In the genomic region with DNA sequence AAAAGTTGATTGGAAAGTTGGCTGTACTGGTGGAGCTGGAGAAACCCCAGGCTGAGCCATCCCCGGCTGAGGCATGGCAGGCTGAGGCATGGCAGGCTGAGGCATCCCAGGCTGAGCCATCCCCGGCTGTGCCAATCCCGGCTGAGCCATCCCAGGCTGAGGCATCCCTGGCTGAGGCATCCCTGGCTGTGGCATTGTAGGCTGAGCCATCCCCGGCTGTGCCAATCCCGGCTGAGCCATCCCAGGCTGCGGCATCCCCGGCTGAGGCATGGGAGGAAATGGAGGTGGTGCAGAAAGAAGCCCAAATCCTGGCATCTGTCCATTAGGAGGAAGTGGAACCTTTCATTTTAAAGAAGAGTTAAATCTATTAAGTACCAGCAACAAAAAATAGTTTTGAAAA, we compare ENCODE assay signal across 19 mouse cellular contexts. TPM values are rescaled to one million over a fixed set of nuclear protein-coding genes. Genes with fewer than 3 reads are reported as not detected.
A peak's percentile ranks its signal among the peaks of the same experiment; 100 is the strongest.
DNase-seq lines count a peak whose midpoint lies in the region; ATAC-seq and TF ChIP-seq lines count a peak whose summit lies in the region.
"Had no signal": no experiment of that assay in that cellular context is flagged by ENCODE, and none has a peak within 500 bp of the region (broad histone marks: within the 10 kb centered on the region; RNA-seq: fewer than 3 reads in every experiment).

No protein-coding gene starts in this region.

- in situ Hi-C loops in Patski (cut with MboI; ENCODE audit: low pct_unique_long_range_greater_than_20kb) = no loop called here

- no peak for TF ChIP-seq POLR2A in cerebellum, adult 2 months (IDR thresholded peaks at IDR 0.05; ENCODE audit: borderline replicate concordance, insufficient read depth, low read length)

- H3K4me1 ChIP-seq in cerebellum, adult 2 months (ENCODE audit: control insufficient read depth, insufficient read depth, low read length) = no peaks in the 10 kb centered on the region
- H3K4me1 ChIP-seq: embryonic facial prominence, embryonic 10.5 days; forebrain, embryonic 13.5 days; heart, embryonic 15.5 days; hindbrain, embryonic 13.5 days had no signal

- no peak overlapping the region for H3K27ac ChIP-seq in cerebellum, adult 2 months (ENCODE audit: insufficient read depth, low read length)
- H3K27ac ChIP-seq: embryonic facial prominence, embryonic 10.5 days; forebrain, embryonic 13.5 days; heart, embryonic 15.5 days; hindbrain, embryonic 13.5 days; hindbrain, postnatal 0 days had no signal

- no peaks in the 10 kb centered on the region for H3K27me3 ChIP-seq in cerebellum, adult 2 months (ENCODE audit: control insufficient read depth, insufficient read depth, low read length)
- H3K27me3 ChIP-seq in Patski = no peaks in the 10 kb centered on the region
- H3K27me3 ChIP-seq: forebrain, embryonic 13.5 days; heart, embryonic 15.5 days; hindbrain, embryonic 13.5 days had no signal

- POLR2A ChIA-PET in Patski (lab: Charles Lee) = interaction anchor here (0.6 to 0.8 kb wide), 2 partner anchors 11 to 379 kb away, joined by 3 to 4 read pairs; no protein-coding TSS in a partner anchor

- WGBS in cerebellum, adult 2 months = 18% methylated on average over 7 of the region's 7 CpGs

- ATAC-seq in Patski = peak; percentile 84
- ATAC-seq: forebrain, embryonic 13.5 days; forebrain, postnatal 0 days; hindbrain, postnatal 0 days had no signal

- DNase-seq in adrenal gland, postnatal 25 days = peak; percentile 21
- DNase-seq in adrenal gland, adult (ENCODE audit: inconsistent age in 2 of 2, low spot score in 1 of 2) = no peak
- peak; percentile 26 to 42 for DNase-seq in cerebellum, adult 2 months
- no peak for DNase-seq in cerebellum, postnatal 4 days (ENCODE audit: low spot score in 2 of 2)
- peak; percentile 86 for DNase-seq in heart, adult 11 months
- DNase-seq in heart, adult 9 months (ENCODE audit: low spot score in 2 of 2) = no peak
- no peak for DNase-seq in Patski (ENCODE audit: low read depth, low spot score)
- DNase-seq in thymus, postnatal 0 days (ENCODE audit: low spot score) = no peak
- DNase-seq: adrenal gland, postnatal 10 days; forebrain, postnatal 0 days; gastrocnemius, postnatal 36 days; heart, adult 18-20 months; heart, postnatal 14 days; kidney, adult 11 months had no signal

- no peak overlapping the region for H3K4me3 ChIP-seq in cerebellum, adult 2 months (replicated peaks; ENCODE audit: insufficient read depth, low read depth, low read length)
- H3K4me3 ChIP-seq: embryonic facial prominence, embryonic 10.5 days; forebrain, embryonic 13.5 days; heart, embryonic 15.5 days; hindbrain, embryonic 13.5 days had no signal

- no peak for TF ChIP-seq CTCF in cerebellum, adult 2 months (IDR thresholded peaks at IDR 0.05; ENCODE audit: borderline replicate concordance, insufficient read depth, low read depth, low read length)
- TF ChIP-seq CTCF in Patski (IDR thresholded peaks at IDR 0.05) = no peak

- CTCF ChIA-PET in Patski (lab: Charles Lee) = no interaction called here

RNA-seq across cellular contexts. Expression of a gene that starts 29.5 kb away (rescaled TPM):
- total RNA-seq in adrenal gland, postnatal 25 days (2021) = 1,418 and 1,524 TPM in 2 replicates
- 701 and 752 TPM in 2 replicates for polyA plus RNA-seq in cerebellum, adult 2 months (2012; rRNA removed)
- polyA plus RNA-seq in Patski (2021) = 720 TPM
- 1,237 and 1,253 TPM in 2 replicates for polyA plus RNA-seq in thymus, postnatal 0 days (2015; fragmentation: Nextera tagmentation; extraction: Ambion mirVana)

RNA-seq across cellular contexts. Expression of a gene that starts 34.2 kb away (rescaled TPM):
- 54.4 and 70.7 TPM in 2 replicates for total RNA-seq in adrenal gland, postnatal 25 days (2021)
- 48.4 and 50.4 TPM in 2 replicates for polyA plus RNA-seq in cerebellum, adult 2 months (2012; rRNA removed)
- 31.4 TPM for polyA plus RNA-seq in Patski (2021)
- 20.6 and 22.1 TPM in 2 replicates for polyA plus RNA-seq in thymus, postnatal 0 days (2015; fragmentation: Nextera tagmentation; extraction: Ambion mirVana)

Comparison
In these comparisons a context has a peak if more than half of its experiments do, and no peak if none do; other contexts are left out.
1. DNase-seq: peak in adrenal gland, postnatal 25 days (single experiment), cerebellum, adult 2 months (2 of 2) and heart, adult 11 months (single experiment); none in adrenal gland, adult (0 of 2), cerebellum, postnatal 4 days (0 of 2), heart, adult 9 months (0 of 2), Patski (single experiment) and thymus, postnatal 0 days (single experiment).